Mouse (Mus musculus): ENCODE data around the gene Gm26558.

- no peak for TF ChIP-seq NELFE (IDR thresholded peaks at IDR 0.05; ENCODE audit: low read depth, low read length)
- no peak for TF ChIP-seq POLR2A (IDR thresholded peaks at IDR 0.05; ENCODE audit: control insufficient read depth in 1 of 2, insufficient read depth in 1 of 2, low read depth in 1 of 2, low read length in 2 of 2, poor library complexity in 1 of 2)
- no peak for TF ChIP-seq UBTF (IDR thresholded peaks at IDR 0.05; ENCODE audit: borderline replicate concordance, insufficient read depth, low read depth, low read length)
- no peak for TF ChIP-seq CTCF (IDR thresholded peaks at IDR 0.05 in 2 of 3, conservative IDR thresholded peaks at IDR 0.05 in 1 of 3; ENCODE audit: control insufficient read depth in 1 of 3, insufficient read depth in 1 of 3, low read depth in 2 of 3, low read length in 3 of 3, poor library complexity in 1 of 3, severe bottlenecking in 1 of 3)
- no peak for TF ChIP-seq MXI1 (IDR thresholded peaks at IDR 0.05; ENCODE audit: low read depth, low read length)
- TF ChIP-seq USF1 (IDR thresholded peaks at IDR 0.05; ENCODE audit: low read depth, low read length): no peak
- no peak for TF ChIP-seq ELF1 (IDR thresholded peaks at IDR 0.05; ENCODE audit: low read depth, low read length)
- no peak for TF ChIP-seq ETS1 (IDR thresholded peaks at IDR 0.05; ENCODE audit: low read depth, low read length)
- TF ChIP-seq EP300 (IDR thresholded peaks at IDR 0.05; ENCODE audit: low read depth in 1 of 2, low read length in 2 of 2): no peak
- TF ChIP-seq ZMIZ1 (IDR thresholded peaks at IDR 0.05; ENCODE audit: low read depth, low read length): no peak
- no peak for TF ChIP-seq USF2 (IDR thresholded peaks at IDR 0.05; ENCODE audit: borderline replicate concordance in 1 of 2, insufficient read depth in 1 of 2, low read depth in 1 of 2, low read length in 2 of 2)
- TF ChIP-seq GABPA (IDR thresholded peaks at IDR 0.05; ENCODE audit: low read depth, low read length): no peak
- no peak for TF ChIP-seq MAFK (IDR thresholded peaks at IDR 0.05; ENCODE audit: borderline replicate concordance, low read depth, low read length)
Observed at GRCm38 (mm10) chr2:70614745-70615351, 47.1 kb downstream of the Gm26558 start.
